Mouse (Mus musculus) neural tube, embryonic 15.5 days (tissue): Measurements from ENCODE around the gene Ipo13. TPM values are rescaled to one million over a fixed set of nuclear protein-coding genes. Genes with fewer than 3 reads are reported as not detected.
A peak's percentile ranks its signal among the peaks of the same experiment; 100 is the strongest.

Source experiments
- ATAC-seq: fragments of 200-750 bp; cut with Nextera tagmentation; 2 replicates; pipeline ENCODE4 v1.8.0; 2017; ENCODE audit warnings: mild to moderate bottlenecking, moderate TSS enrichment, moderate library complexity; ENCODE audit not compliant: low FRiP score
- H3K27ac ChIP-seq: fragments of 300-500 bp; sonication (generic); replicated peaks from 2 replicates; pipeline ENCODE4 v1.5.1; 2015; ENCODE audit warnings: mild to moderate bottlenecking, inconsistent platforms
- H3K27me3 ChIP-seq: fragments of 300-500 bp; sonication (generic); replicated peaks from 2 replicates; pipeline ENCODE4 v1.6.1; 2015; ENCODE audit warnings: inconsistent platforms
- H3K36me3 ChIP-seq: fragments of 300-500 bp; sonication (generic); 2 replicates; pipeline ENCODE4 v1.6.1; 2015; ENCODE audit warnings: inconsistent platforms
- H3K4me1 ChIP-seq: fragments of 300-500 bp; sonication (generic); 2 replicates; pipeline ENCODE4 v1.6.1; 2015; ENCODE audit warnings: inconsistent platforms
- H3K4me2 ChIP-seq: fragments of 300-500 bp; sonication (generic); 2 replicates; pipeline ENCODE4 v1.6.1; 2015; ENCODE audit warnings: inconsistent platforms, mild to moderate bottlenecking, moderate library complexity
- H3K4me3 ChIP-seq: fragments of 300-500 bp; sonication (generic); replicated peaks from 2 replicates; pipeline ENCODE4 v1.5.1; 2015; ENCODE audit warnings: mild to moderate bottlenecking, inconsistent platforms
- H3K9ac ChIP-seq: fragments of 300-500 bp; sonication (generic); replicated peaks from 2 replicates; pipeline ENCODE4 v1.6.1; 2015; ENCODE audit warnings: mild to moderate bottlenecking, inconsistent platforms
- H3K9me3 ChIP-seq: fragments of 300-500 bp; sonication (generic); replicated peaks from 2 replicates; pipeline ENCODE4 v1.6.1; 2016; ENCODE audit warnings: inconsistent platforms
- WGBS: fragments of 180-500 bp; shearing (Covaris S2); methylation state at CpG from one replicate; pipeline ENCODE4 v1.1.7; 2015; ENCODE audit warnings: mixed read lengths; 5-methylcytosine and 5-hydroxymethylcytosine counted together
- polyA plus RNA-seq: library from polyadenylated mRNA; unstranded; fragments of >200 nt; fragmentation: Nextera tagmentation; extraction: Ambion mirVana; gene quantifications from 2 replicates; pipeline ENCODE4 v1.2.1, GENCODE M21; 2015

Ipo13 gene
- polyA plus RNA-seq, 1 experiment from 2014 or later: 59.3 TPM

DNA sequence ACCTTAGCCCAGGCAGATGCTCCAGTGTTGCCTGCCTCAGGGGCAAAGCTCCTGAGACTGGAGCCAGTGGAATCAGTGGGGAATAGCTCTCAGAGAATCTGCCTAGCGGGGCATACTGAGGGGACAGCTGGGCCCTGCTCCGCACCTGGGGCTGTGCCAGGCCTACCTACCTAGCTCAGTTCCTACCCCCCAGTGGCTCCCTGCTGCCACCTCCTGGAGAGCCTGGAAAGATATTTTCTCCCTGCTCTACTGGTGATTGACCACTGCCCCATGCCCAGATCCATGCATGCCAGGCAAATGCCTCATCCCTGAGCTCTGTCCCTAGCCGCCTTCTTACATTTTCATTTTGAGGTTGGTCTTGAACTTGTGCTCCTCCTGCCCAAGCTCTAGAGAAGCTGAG is 56.0 kb downstream of the Ipo13 start:
- Histone ChIP-seq H3K4me2 (no peak overlapping the region), H3K27me3 (no peaks in the 10 kb centered on the region), H3K4me1 (peaks cover 12% of the 10 kb centered on the region; the same call in 1 of the 2 replicates), H3K27ac (no peak overlapping the region), H3K9me3 (no peaks in the 10 kb centered on the region), H3K9ac (no peak overlapping the region), H3K4me3 (no peak overlapping the region), H3K36me3 (no peaks in the 10 kb centered on the region)
- ATAC-seq: no peak
- WGBS: 36% methylated on average over 3 of the region's 3 CpGs

DNA sequence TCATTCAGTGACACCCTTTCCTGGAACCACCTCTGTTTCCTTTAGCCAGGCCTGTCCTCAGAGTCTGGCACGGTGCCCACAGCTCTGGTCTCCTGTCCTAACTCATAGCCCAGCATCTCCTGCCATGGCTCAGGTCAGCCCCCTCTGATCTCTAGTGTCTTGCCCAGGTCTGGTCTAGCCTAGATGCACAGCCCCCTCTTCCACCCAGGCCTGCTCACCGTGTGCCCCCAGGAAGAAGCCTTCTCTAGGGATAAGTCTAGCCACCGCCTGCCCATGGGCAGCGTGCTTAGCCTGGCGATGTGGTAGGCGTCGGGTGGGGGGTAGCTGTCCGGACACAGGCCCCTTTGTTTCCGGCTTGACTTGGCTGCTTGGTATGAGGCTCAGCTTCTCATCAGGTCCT is 59.7 kb downstream of the Ipo13 start:
- peaks cover 14% of the 10 kb centered on the region; the same call in 1 of the 2 replicates for H3K4me1 ChIP-seq
- peak overlapping the region; percentile 73 for H3K27ac ChIP-seq
- no peaks in the 10 kb centered on the region for H3K9me3 ChIP-seq
- ATAC-seq: peak; percentile 46; the same call in 1 of the 2 replicates
- no peak overlapping the region for H3K4me2 ChIP-seq
- no peaks in the 10 kb centered on the region for H3K36me3 ChIP-seq
- 63% methylated on average over 9 of the region's 9 CpGs for WGBS
- no peaks in the 10 kb centered on the region for H3K27me3 ChIP-seq
- no peak overlapping the region for H3K4me3 ChIP-seq
- H3K9ac ChIP-seq: no peak overlapping the region

DNA sequence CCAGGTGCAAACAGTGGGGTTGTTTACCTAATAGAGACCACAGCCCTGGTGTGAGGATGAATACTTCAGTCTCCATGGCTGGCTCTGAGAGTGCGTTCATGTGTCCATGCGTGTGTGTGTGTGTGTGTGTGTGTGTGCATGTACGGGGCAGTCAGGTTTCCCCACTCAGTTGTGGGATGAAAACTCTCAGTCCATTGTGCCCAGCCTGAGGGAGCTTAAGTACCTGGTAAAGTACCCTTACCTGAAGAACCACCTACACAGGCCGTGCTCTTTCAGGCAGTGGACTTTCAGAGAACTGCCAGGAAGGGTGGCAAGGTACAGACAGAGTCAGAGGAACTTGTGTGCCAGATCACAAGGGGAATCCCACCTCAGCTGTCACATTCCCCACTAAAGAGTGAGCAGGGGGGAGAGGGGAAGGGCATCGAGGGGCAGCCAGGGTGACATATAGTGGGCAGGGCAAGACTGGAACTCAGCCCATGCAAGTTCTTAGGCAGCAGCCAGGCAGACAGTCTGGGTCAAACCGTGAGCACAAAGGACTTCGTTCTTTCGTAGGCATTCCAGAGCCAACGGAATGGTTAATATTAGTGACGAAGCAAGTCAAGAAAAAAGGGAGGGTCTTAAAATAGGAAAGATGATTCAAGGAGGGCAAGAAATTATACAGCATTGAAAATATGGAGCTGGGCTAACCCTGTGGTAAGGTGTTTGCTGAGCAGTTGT is 62.5 kb downstream of the Ipo13 start:
- no peak overlapping the region for H3K4me2 ChIP-seq
- ATAC-seq: no peak
- H3K36me3 ChIP-seq: no peaks in the 10 kb centered on the region
- peaks cover 23% of the 10 kb centered on the region for H3K4me1 ChIP-seq
- H3K9ac ChIP-seq: no peak overlapping the region
- no peak overlapping the region for H3K27ac ChIP-seq
- H3K4me3 ChIP-seq: no peak overlapping the region
- H3K9me3 ChIP-seq: no peaks in the 10 kb centered on the region
- WGBS: 88% methylated on average over 10 of the region's 10 CpGs
- no peaks in the 10 kb centered on the region for H3K27me3 ChIP-seq

DNA sequence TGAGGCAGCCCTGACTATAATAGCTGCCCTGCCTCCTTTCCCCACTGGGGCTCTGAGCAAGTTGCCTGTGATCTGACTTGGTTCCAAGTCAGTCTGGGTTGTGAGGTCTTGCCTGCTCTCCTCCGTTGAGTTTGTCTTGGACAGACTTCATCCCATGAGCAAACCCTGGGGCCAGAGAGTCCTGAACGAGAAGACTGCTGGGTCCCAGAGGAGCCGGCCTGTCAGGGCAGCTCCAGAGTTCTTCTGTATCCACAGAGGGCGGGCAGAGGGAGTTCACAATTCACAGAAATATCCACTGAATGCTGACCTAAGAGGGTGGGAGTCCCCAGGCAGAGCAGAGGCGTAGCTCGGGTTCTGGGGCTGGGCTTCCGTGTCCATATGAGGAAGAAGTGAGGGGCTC is 63.9 kb downstream of the Ipo13 start:
- peak overlapping the region; percentile 2; the same call in 1 of the 2 replicates for H3K4me2 ChIP-seq
- no peak overlapping the region for H3K27ac ChIP-seq
- no peaks in the 10 kb centered on the region for H3K9me3 ChIP-seq
- no peaks in the 10 kb centered on the region for H3K27me3 ChIP-seq
- H3K9ac ChIP-seq: no peak overlapping the region
- no peak overlapping the region for H3K4me3 ChIP-seq
- no peak for ATAC-seq
- H3K4me1 ChIP-seq: peaks cover 32% of the 10 kb centered on the region
- H3K36me3 ChIP-seq: peaks cover 3% of the 10 kb centered on the region
- 81% methylated on average over 7 of the region's 7 CpGs for WGBS

DNA sequence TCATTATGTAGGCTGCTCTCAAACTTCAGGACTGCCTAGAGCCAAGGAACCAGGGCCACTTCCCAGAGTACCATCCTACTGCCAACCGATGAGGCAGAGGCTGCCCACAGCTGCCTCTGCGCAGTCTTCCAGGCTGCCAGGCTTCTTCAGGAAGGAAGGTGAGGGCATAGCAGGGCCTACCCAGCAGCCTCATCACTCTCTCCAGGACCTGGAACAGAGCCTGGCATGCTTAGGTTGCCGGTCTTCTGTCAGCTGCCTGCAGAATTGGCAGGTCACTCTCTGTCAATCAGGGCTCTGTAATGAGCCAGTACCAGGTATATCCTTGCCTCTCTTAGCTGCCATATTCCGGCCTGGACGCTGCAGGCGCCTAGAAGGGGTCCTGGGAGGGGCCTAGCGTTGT is 64.6 kb downstream of the Ipo13 start:
- Histone ChIP-seq H3K27ac (peak overlapping the region; percentile 68), H3K9ac (no peak overlapping the region), H3K4me1 (peaks cover 32% of the 10 kb centered on the region), H3K36me3 (peaks cover 5% of the 10 kb centered on the region), H3K27me3 (no peaks in the 10 kb centered on the region), H3K4me3 (no peak overlapping the region), H3K4me2 (peak overlapping the region; percentile 29; the same call in 1 of the 2 replicates), H3K9me3 (no peaks in the 10 kb centered on the region)
- 72% methylated on average over 7 of the region's 7 CpGs for WGBS
- ATAC-seq: no peak

DNA sequence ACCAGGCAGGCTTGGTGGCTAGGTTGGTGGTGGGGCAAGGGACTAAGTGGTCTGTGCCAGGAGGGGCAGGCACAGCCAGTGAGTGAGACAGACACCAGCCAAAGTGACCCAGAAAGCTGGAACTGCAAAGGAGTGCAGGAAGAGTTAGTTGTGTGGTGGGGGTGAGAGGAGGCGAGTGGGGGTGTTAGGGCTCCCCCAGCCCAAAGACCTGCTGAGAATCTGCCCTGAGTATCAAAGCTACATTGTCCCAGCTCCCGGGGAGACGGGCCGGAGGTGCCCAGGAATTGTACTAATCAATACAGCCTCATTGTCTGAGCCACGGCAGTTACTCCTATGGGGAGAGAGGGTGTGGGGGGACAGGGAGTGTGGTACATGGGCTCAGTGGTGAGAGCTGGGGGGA is 65.3 kb downstream of the Ipo13 start:
- Histone ChIP-seq H3K36me3 (peaks cover 5% of the 10 kb centered on the region), H3K4me2 (peak overlapping the region; percentile 29), H3K27ac (peak overlapping the region; percentile 69), H3K9ac (no peak overlapping the region), H3K27me3 (no peaks in the 10 kb centered on the region), H3K4me3 (0 out of 2 replicates have a peak overlapping the region, but pooled peaks have one; percentile 1), H3K9me3 (no peaks in the 10 kb centered on the region), H3K4me1 (peaks cover 32% of the 10 kb centered on the region)
- 22% methylated on average over 5 of the region's 5 CpGs for WGBS
- peak; percentile 73 for ATAC-seq

DNA sequence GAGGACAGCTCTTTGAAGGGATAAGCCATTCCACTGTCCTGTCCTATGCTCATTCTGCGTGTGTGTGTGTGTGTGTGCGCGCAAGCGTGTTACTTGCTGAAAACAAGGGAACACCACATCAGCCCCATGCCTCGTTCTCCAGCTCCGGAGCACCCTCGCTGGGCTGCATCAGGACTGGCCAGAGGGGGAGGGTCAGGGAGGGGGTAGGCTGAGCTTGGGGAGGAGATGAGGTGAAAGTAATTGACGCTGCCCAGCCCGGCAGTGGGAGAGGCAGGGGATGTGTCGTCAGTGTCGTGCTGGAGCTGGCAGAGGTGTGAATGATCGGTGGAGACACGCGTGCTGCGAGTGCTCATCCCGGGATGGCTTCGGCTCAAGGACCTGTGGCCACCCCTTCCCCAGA is 65.7 kb downstream of the Ipo13 start:
- 0 out of 2 replicates have a peak overlapping the region, but pooled peaks have one; percentile 1 for H3K4me3 ChIP-seq
- H3K27ac ChIP-seq: peak overlapping the region; percentile 69
- H3K36me3 ChIP-seq: peaks cover 5% of the 10 kb centered on the region
- H3K9me3 ChIP-seq: no peaks in the 10 kb centered on the region
- H3K4me2 ChIP-seq: peak overlapping the region; percentile 29
- H3K27me3 ChIP-seq: no peaks in the 10 kb centered on the region
- ATAC-seq: peak; percentile 28; the same call in 1 of the 2 replicates
- WGBS: 42% methylated on average over 17 of the region's 17 CpGs
- H3K4me1 ChIP-seq: peaks cover 32% of the 10 kb centered on the region
- no peak overlapping the region for H3K9ac ChIP-seq

DNA sequence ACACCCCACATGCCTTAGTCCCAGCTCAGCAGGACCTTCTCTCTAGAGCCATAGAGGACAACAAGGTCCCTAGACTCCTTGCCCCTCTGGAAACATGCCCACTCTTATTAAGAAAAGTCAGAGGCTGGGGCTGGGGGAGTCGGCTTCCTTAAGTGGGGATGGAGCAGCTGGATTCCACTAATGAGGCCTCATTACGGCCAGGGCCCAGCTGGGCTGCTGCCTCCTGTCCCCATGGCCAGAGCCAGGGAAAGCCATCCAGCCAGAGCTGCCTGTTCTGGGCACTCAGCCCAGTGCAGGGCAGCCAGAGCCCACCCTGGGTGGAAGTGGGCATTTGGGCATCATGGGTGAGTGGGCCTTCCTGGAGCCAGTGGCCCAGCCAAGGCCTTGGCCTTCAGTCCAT is 67.8 kb downstream of the Ipo13 start:
- peaks cover 25% of the 10 kb centered on the region for H3K4me1 ChIP-seq
- peak overlapping the region; percentile 9; the same call in 1 of the 2 replicates for H3K27ac ChIP-seq
- peaks cover 5% of the 10 kb centered on the region for H3K36me3 ChIP-seq
- H3K27me3 ChIP-seq: no peaks in the 10 kb centered on the region
- H3K9ac ChIP-seq: no peak overlapping the region
- ATAC-seq: no peak
- H3K4me2 ChIP-seq: no peak overlapping the region
- WGBS: 17% methylated on average over 2 of the region's 2 CpGs
- H3K9me3 ChIP-seq: no peaks in the 10 kb centered on the region
- H3K4me3 ChIP-seq: no peak overlapping the region

DNA sequence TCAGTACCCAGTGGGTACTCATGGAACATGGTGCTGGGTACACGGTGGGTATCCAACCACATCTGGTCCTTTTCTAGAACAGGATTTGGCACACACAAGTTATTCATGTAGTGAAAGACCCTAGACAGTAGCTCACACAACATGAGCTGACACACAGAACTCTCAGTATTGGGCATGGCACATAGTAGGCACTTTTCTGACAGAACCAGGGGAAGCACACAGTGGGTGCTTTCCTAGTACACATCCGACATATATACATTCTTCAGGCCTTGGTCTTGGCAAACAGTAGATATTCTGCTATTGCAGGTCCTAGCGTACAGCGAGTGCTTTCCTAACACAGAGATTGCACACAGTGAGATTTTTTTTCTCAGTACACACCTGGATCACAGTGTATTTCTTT is 68.5 kb downstream of the Ipo13 start:
- Histone ChIP-seq H3K4me3 (no peak overlapping the region), H3K9ac (no peak overlapping the region), H3K4me1 (peaks cover 25% of the 10 kb centered on the region), H3K27me3 (no peaks in the 10 kb centered on the region), H3K27ac (0 out of 2 replicates have a peak overlapping the region, but pooled peaks have one; percentile 9), H3K36me3 (peaks cover 5% of the 10 kb centered on the region), H3K9me3 (no peaks in the 10 kb centered on the region), H3K4me2 (no peak overlapping the region)
- 93% methylated on average over 4 of the region's 4 CpGs for WGBS
- no peak for ATAC-seq

DNA sequence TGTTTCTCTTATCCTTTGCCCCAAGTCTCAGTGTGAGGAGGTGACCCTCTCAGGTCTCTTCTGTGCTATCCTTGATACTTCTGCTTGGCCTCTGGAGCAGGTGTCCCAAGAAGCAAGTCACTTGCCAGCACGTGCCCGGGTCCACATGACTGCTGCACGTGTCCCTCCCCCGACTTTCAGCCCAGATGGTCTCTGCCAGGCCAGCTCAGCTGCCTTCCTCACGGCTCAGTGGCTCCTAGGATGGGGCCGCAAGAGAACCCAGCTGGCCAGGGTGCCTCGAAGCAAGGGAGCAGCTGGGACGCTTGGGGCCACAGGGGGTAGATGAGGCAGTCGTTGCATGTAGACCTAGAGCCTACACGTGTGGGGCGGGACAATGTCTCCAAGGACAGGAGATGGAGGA is 69.5 kb downstream of the Ipo13 start:
- no peak for ATAC-seq
- Histone ChIP-seq H3K27ac (no peak overlapping the region), H3K4me3 (no peak overlapping the region), H3K9me3 (no peaks in the 10 kb centered on the region), H3K4me1 (peaks cover 25% of the 10 kb centered on the region), H3K9ac (no peak overlapping the region), H3K27me3 (no peaks in the 10 kb centered on the region), H3K36me3 (peaks cover 5% of the 10 kb centered on the region), H3K4me2 (no peak overlapping the region)
- WGBS: 51% methylated on average over 11 of the region's 11 CpGs
